Mouse (Mus musculus): ENCODE measurements at regions not wholly inside any gene's neighbourhood (a gene's known extent, or its start where the extent isn't known, plus 50 kb on each side); places are given as distances from the start of the nearest gene placed in this dataset.
"Not testable (repeated sequence)": the region's sequence is repeated elsewhere in the genome, so short reads cannot be mapped to it uniquely, and the experiment has no call there.

- DNase-seq (ENCODE audit: low spot score), result no peak
Measured at GRCm38 (mm10) chr12:77854281-77855075, 339.6 kb upstream of the Gm6657 start.

- DNase-seq (ENCODE audit: low spot score), result no peak
Measured at GRCm38 (mm10) chr12:77855796-77856195, 338.2 kb upstream of the Gm6657 start.

GRCm38 (mm10) chr12:77857281-77857680 is 336.8 kb upstream of the Gm6657 start:
- DNase-seq (ENCODE audit: low spot score), result no peak

- DNase-seq (ENCODE audit: low spot score), result no peak
Measured at GRCm38 (mm10) chr12:77860769-77861557, 333.1 kb upstream of the Gm6657 start.

GRCm38 (mm10) chr12:77867947-77868495 is 326.0 kb upstream of the Gm6657 start:
- no peak for DNase-seq (ENCODE audit: low spot score)

- DNase-seq (ENCODE audit: low spot score), result no peak
Measured at GRCm38 (mm10) chr12:77869296-77869695, 324.7 kb upstream of the Gm6657 start.

- DNase-seq (ENCODE audit: low spot score), result no peak
Measured at GRCm38 (mm10) chr12:77887335-77887734, 306.7 kb upstream of the Gm6657 start.

- DNase-seq (ENCODE audit: low spot score), result no peak
Measured at GRCm38 (mm10) chr12:77891452-77891851, 302.6 kb upstream of the Gm6657 start.

GRCm38 (mm10) chr12:77894238-77894637 is 299.8 kb upstream of the Gm6657 start:
- no peak for DNase-seq (ENCODE audit: low spot score)

- no peak for DNase-seq (ENCODE audit: low spot score)
Measured at GRCm38 (mm10) chr12:77895508-77895907, 298.5 kb upstream of the Gm6657 start.

- DNase-seq (ENCODE audit: low spot score), result not testable (repeated sequence)
Measured at GRCm38 (mm10) chr12:77898974-77899373, 295.1 kb upstream of the Gm6657 start.

GRCm38 (mm10) chr12:77901254-77901653 is 292.8 kb upstream of the Gm6657 start:
- no peak for DNase-seq (ENCODE audit: low spot score)

GRCm38 (mm10) chr12:77912863-77913554 is 281.0 kb upstream of the Gm6657 start:
- DNase-seq (ENCODE audit: low spot score), result no peak

GRCm38 (mm10) chr12:77928729-77929128 is 265.3 kb upstream of the Gm6657 start:
- no peak for DNase-seq (ENCODE audit: low spot score)

GRCm38 (mm10) chr12:77929571-77929970 is 264.5 kb upstream of the Gm6657 start:
- DNase-seq (ENCODE audit: low spot score), result no peak

- peak; percentile 5 for DNase-seq (ENCODE audit: low spot score)
Measured at GRCm38 (mm10) chr12:77943960-77944359, 250.1 kb upstream of the Gm6657 start.

- DNase-seq (ENCODE audit: low spot score), result no peak
Measured at GRCm38 (mm10) chr12:77949474-77950017, 244.5 kb upstream of the Gm6657 start.

- no peak for DNase-seq (ENCODE audit: low spot score)
Measured at GRCm38 (mm10) chr12:77952492-77952891, 241.6 kb upstream of the Gm6657 start.

- no peak for DNase-seq (ENCODE audit: low spot score)
Measured at GRCm38 (mm10) chr12:77962631-77963030, 231.4 kb upstream of the Gm6657 start.

GRCm38 (mm10) chr12:77968543-77968942 is 225.5 kb upstream of the Gm6657 start:
- DNase-seq (ENCODE audit: low spot score), result no peak

GRCm38 (mm10) chr12:77970026-77970425 is 224.0 kb upstream of the Gm6657 start:
- peak; percentile 52 for DNase-seq (ENCODE audit: low spot score)

- no peak for DNase-seq (ENCODE audit: low spot score)
Measured at GRCm38 (mm10) chr12:77972165-77972564, 221.9 kb upstream of the Gm6657 start.
